Mouse (Mus musculus): Measurements from ENCODE around the gene Gsdma2.
"Not testable (repeated sequence)": the region's sequence is repeated elsewhere in the genome, so short reads cannot be mapped to it uniquely, and the experiment has no call there.

DNA sequence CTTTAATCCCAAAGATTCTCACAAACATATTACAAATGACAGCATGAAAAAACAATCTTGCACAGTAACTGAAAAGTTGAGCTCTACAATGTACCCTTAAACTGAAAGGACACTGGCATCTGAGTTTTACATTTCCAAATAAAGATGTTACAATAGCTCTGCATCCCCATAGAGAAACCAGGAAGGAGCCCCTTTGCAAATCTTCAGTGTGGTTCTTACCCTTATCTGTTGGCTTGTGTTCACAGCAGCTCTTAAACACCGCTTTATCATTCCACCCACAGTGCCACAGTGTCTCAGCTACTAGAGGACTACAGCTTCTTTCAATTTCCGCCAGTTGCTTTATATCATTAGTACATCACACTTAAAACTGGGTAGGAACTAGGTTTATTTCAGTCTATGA is 22.2 kb upstream of the Gsdma2 start:
- not testable (repeated sequence) for TF ChIP-seq CTCF (IDR thresholded peaks at IDR 0.05; ENCODE audit: low read depth, low read length); POLR2A (IDR thresholded peaks at IDR 0.05; ENCODE audit: extremely low read depth, insufficient read depth, low read length)

All from liver, adult 2 months (tissue).